ENCODE assay signal across 8 mouse cellular contexts in genomic region chr6:139391307-139391706, GRCm38 (mm10).
A peak's percentile ranks its signal among the peaks of the same experiment; 100 is the strongest.
DNase-seq lines count a peak whose midpoint lies in the region; ATAC-seq and TF ChIP-seq lines count a peak whose summit lies in the region.

No protein-coding gene starts in this region.

- no peaks in the 10 kb centered on the region for H3K27me3 ChIP-seq in lung, postnatal 0 days (replicated peaks; ENCODE audit: insufficient read depth, low read length)

- H3K4me3 ChIP-seq in lung, postnatal 0 days (ENCODE audit: low read depth, low read length), result no peak overlapping the region

- no peak overlapping the region for H3K9ac ChIP-seq in lung, postnatal 0 days (replicated peaks; ENCODE audit: low read depth)

- no peak for ATAC-seq in lung, postnatal 0 days
- no peak for ATAC-seq in CD4-positive, CD25-positive, alpha-beta regulatory T cell, adult 4 months

- no peak overlapping the region for H3K27ac ChIP-seq in lung, postnatal 0 days (ENCODE audit: low read length)

- H3K36me3 ChIP-seq in lung, postnatal 0 days (ENCODE audit: insufficient read depth, low read length), result no peaks in the 10 kb centered on the region

- DNase-seq in lung, postnatal 0 days (ENCODE audit: low spot score), result peak; percentile 13
- no peak for DNase-seq in lung, postnatal 14 days
- DNase-seq in cerebellum, postnatal 4 days (ENCODE audit: low spot score in 2 of 2), result peak; percentile 57 to 61
- DNase-seq in frontal cortex, postnatal 25 days (ENCODE audit: low spot score in 2 of 2), result peak; percentile 30 to 46
- DNase-seq in left cerebral cortex, adult 8-10 months (ENCODE audit: low spot score in 2 of 2), result peak; percentile 15 to 60
- DNase-seq in retina, embryonic 14.5 days (ENCODE audit: low spot score), result peak; percentile 81
- no peak for DNase-seq in adipocyte (ENCODE audit: low spot score)

- 3% methylated on average over 13 of the region's 13 CpGs for WGBS in lung, postnatal 0 days

- H3K9me3 ChIP-seq in lung, postnatal 0 days (ENCODE audit: low read length), result no peaks in the 10 kb centered on the region

- no peak overlapping the region for H3K4me2 ChIP-seq in lung, postnatal 0 days (replicated peaks; ENCODE audit: low read depth, low read length)

- no peaks in the 10 kb centered on the region for H3K4me1 ChIP-seq in lung, postnatal 0 days (ENCODE audit: insufficient read depth, low read depth, low read length)

- no peak for TF ChIP-seq EP300 in lung, postnatal 0 days (IDR thresholded peaks at IDR 0.05)

- TF ChIP-seq CTCF in lung, postnatal 0 days (IDR thresholded peaks at IDR 0.05), result peak; percentile 61

Comparison
In these comparisons a context has a peak if more than half of its experiments do, and no peak if none do; other contexts are left out.
1. DNase-seq: peak in lung, postnatal 0 days (single experiment), cerebellum, postnatal 4 days (2 of 2), frontal cortex, postnatal 25 days (2 of 2), left cerebral cortex, adult 8-10 months (2 of 2) and retina, embryonic 14.5 days (single experiment); none in lung, postnatal 14 days (single experiment) and adipocyte (single experiment).